Mouse (Mus musculus): Measurements from ENCODE around the gene Zfp202. TPM values are rescaled to one million over a fixed set of nuclear protein-coding genes. Genes with fewer than 3 reads are reported as not detected.

Gene Zfp202
- polyA plus RNA-seq, 1 experiment: 9.4 TPM

DNA sequence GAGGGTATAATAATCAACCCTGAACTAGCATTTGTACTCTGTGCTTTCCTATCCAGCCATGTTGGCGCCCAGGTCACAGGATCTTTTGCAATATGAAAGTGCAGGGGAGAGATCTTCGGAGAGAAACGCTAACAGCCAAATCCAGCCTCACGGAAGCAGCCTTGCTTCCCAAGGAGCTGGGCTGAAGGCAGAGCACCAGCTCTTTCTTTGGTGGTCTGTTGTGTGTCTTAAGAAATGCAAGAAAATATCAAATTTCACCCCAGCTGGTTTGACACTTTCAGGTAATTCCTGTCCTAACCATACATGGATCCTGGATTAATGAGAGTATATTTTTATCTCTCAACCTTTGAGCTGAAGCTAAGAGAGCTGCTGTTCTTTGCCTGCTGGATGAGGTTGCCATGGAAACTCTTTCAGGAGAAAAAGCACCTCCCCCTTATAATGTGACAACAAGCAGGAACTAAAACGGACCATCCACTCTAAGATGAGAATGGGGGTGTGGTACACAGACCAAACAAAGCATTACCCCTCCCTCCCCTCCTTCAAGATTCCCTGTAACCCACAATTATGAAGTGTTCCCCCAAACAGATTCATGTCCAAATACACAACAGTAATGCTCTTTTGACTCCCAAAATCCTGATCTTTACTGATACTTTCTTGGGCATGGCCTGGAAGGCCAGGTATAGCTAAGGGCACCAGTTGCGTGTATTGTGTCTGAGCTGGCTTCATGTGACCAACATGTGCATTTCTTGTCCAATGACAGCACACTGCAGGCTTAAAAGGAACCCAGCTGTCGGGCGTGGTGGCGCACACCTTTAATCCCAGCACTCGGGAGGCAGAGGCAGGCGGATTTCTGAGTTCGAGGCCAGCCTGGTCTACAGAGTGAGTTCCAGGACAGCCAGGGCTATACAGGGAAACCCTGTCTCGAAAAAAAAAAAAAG lies 50.1 kb downstream of the Zfp202 start:
- TF ChIP-seq CTCF (IDR thresholded peaks at IDR 0.05; ENCODE audit: borderline replicate concordance, extremely low read depth, insufficient read depth, insufficient read length): no peak
- TF ChIP-seq POLR2A (IDR thresholded peaks at IDR 0.05; ENCODE audit: borderline replicate concordance, extremely low read depth, insufficient read depth, insufficient read length, poor library complexity, severe bottlenecking): no peak
- peak; percentile 93 for DNase-seq (ENCODE audit: low read depth)

DNA sequence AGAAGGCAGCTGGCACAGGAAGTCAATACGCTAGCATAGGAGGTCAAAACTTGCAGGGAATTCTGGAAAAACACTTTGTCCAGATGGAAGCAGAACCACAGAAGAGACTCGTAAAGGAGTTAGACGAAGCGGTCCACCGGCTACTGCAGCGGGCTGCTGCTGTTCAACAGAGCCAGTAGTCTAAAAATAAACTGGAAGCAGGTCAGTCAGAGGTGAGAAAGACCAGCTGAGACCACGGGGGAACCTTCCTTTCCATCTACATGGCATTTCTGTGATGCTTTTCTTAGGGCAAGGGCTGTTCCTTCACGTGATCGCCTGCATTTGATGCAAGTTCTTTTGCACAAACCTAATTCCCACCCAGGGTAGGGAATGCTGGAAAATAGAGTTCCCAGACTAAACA lies 53.4 kb downstream of the Zfp202 start:
- DNase-seq (ENCODE audit: low read depth): no peak
- TF ChIP-seq POLR2A (IDR thresholded peaks at IDR 0.05; ENCODE audit: borderline replicate concordance, extremely low read depth, insufficient read depth, insufficient read length, poor library complexity, severe bottlenecking) (no peak), CTCF (IDR thresholded peaks at IDR 0.05; ENCODE audit: borderline replicate concordance, extremely low read depth, insufficient read depth, insufficient read length) (no peak)

DNA sequence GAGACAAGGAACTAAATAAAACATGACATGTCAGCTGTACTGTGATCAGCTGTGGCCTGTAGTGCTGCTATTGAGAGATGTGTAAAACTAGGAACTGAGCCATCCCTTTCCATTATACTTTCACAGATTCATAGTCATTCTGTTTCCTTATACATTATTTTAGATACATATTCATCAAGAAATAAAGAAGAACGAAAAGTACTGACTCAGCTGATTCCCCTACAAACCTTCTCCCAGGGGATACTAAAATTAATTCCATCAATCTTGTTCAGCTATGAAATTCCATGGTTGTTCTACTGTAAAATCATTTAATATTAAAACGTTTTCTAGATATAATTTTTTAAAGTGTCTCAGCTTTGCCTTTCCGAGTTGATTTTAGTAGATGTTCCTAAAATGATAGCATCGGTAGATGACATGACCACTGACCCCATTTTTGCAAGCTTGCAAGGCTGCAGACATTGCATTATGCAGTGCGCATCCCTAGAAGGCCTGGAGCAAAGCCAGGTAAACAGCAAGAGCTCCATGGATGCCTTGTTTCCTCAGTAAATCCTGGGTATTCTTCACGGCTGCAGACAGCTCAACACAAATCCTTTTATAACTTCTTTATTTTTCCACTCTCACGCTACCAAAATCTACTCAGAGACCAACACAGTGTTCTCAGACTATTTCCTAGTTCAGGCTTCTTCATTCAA lies 54.0 kb downstream of the Zfp202 start:
- peak; percentile 55 for DNase-seq (ENCODE audit: low read depth)
- TF ChIP-seq CTCF (IDR thresholded peaks at IDR 0.05; ENCODE audit: borderline replicate concordance, extremely low read depth, insufficient read depth, insufficient read length) (no peak), POLR2A (IDR thresholded peaks at IDR 0.05; ENCODE audit: borderline replicate concordance, extremely low read depth, insufficient read depth, insufficient read length, poor library complexity, severe bottlenecking) (no peak)

DNA sequence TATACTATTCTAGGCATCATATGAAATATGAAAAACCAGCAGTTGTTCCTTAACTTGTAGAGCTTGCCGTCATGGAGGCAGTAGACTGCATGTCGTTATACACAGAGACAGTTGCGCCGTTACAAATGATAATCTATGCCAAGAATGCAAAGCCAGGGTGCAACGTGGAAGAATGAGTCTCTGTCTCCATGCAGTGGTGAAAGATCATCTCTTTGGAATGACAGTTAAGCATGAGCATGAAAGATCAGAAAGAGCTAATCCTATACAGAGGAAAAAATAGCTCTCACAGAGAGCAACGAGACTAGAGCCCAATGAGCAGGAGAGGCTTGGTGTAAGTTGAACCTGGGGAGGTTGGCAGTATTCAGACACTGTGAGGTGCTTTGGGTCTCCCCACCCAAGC lies 54.6 kb downstream of the Zfp202 start:
- TF ChIP-seq CTCF (IDR thresholded peaks at IDR 0.05; ENCODE audit: borderline replicate concordance, extremely low read depth, insufficient read depth, insufficient read length): no peak
- no peak for TF ChIP-seq POLR2A (IDR thresholded peaks at IDR 0.05; ENCODE audit: borderline replicate concordance, extremely low read depth, insufficient read depth, insufficient read length, poor library complexity, severe bottlenecking)
- DNase-seq (ENCODE audit: low read depth): peak; percentile 16

DNA sequence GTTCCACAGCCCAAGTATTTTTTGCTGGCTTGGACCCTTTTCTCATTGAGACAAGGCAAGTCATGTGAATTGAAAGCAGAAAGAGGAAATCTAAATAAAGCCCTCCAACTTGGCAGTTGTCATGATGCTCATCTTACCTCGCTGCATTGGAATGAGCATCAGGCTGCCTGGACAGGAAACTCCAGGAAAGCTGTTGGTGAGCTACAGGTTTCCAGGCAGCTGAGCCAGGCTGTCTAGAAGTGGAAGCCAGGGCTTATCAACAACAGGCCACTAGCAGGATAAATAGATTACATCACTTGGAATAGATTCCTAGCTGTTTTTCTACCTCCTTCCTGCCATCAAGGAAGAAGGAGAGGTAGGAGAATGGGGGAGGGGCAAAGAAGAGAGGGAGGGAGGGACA lies 57.0 kb downstream of the Zfp202 start:
- no peak for TF ChIP-seq CTCF (IDR thresholded peaks at IDR 0.05; ENCODE audit: borderline replicate concordance, extremely low read depth, insufficient read depth, insufficient read length)
- TF ChIP-seq POLR2A (IDR thresholded peaks at IDR 0.05; ENCODE audit: borderline replicate concordance, extremely low read depth, insufficient read depth, insufficient read length, poor library complexity, severe bottlenecking): no peak
- no peak for DNase-seq (ENCODE audit: low read depth)

DNA sequence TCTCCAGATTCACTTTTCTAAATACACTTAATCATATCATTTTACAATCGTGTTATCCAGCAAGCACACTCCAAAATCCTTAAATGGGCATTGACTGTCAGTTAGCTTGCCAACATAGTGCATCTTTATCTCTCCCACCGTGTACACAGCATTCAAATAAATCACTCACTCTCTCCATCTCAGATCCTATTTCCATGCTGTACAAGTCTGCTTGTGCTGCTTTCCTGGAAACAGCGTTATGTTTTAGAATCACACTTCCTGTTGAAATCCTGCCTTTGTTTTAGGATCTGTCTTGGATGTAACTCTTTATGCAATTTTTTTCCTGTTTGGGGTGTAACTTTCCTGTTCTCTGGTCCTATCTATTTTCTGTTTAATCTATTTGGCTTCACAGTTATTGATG lies 60.3 kb downstream of the Zfp202 start:
- no peak for TF ChIP-seq CTCF (IDR thresholded peaks at IDR 0.05; ENCODE audit: borderline replicate concordance, extremely low read depth, insufficient read depth, insufficient read length)
- TF ChIP-seq POLR2A (IDR thresholded peaks at IDR 0.05; ENCODE audit: borderline replicate concordance, extremely low read depth, insufficient read depth, insufficient read length, poor library complexity, severe bottlenecking): no peak
- DNase-seq (ENCODE audit: low read depth): no peak

Other genes starting within 250 kb of the Zfp202 start
- gene Olfr975, start 240.3 kb upstream of the Zfp202 start, polyA plus RNA-seq (2012; rRNA removed): 0.04 and 0.07 TPM in 2 replicates
- not detected in 2 replicates for gene Olfr976, start 231.2 kb upstream of the Zfp202 start, polyA plus RNA-seq (2012; rRNA removed)
- not detected in 2 replicates for gene Olfr978, start 200.2 kb upstream of the Zfp202 start, polyA plus RNA-seq (2012; rRNA removed)
- not detected in 2 replicates for gene Olfr979, start 188.9 kb upstream of the Zfp202 start, polyA plus RNA-seq (2012; rRNA removed)
- gene Olfr980, start 182.7 kb upstream of the Zfp202 start, polyA plus RNA-seq (2012; rRNA removed): not detected in 2 replicates
- not detected in 2 replicates for gene Olfr981, start 170.9 kb upstream of the Zfp202 start, polyA plus RNA-seq (2012; rRNA removed)
- not detected in 2 replicates for gene Olfr982, start 118.5 kb upstream of the Zfp202 start, polyA plus RNA-seq (2012; rRNA removed)
- gene Olfr983, start 98.7 kb upstream of the Zfp202 start, polyA plus RNA-seq (2012; rRNA removed): not detected in 2 replicates
- not detected in 2 replicates for gene Olfr984, start 78.1 kb upstream of the Zfp202 start, polyA plus RNA-seq (2012; rRNA removed)
- 0.07 TPM in 1 of 2 replicates, not detected in the other for gene Olfr985, start 62.1 kb upstream of the Zfp202 start, polyA plus RNA-seq (2012; rRNA removed)
- gene Tmem225, start 44.2 kb upstream of the Zfp202 start, polyA plus RNA-seq (2012; rRNA removed): not detected in 2 replicates
- not detected in 2 replicates for gene Olfr986, start 11.4 kb upstream of the Zfp202 start, polyA plus RNA-seq (2012; rRNA removed)
- 85.2 and 120 TPM in 2 replicates for gene Scn3b, start 76.9 kb downstream of the Zfp202 start, polyA plus RNA-seq (2012; rRNA removed)

Data from brain, embryonic 14.5 days (tissue).